Mouse (Mus musculus) urinary bladder, postnatal 25 days (tissue): ENCODE measurements around the gene Uqcr11.

Experiments used
- DNase-seq: peaks from one replicate; pipeline ENCODE4 v3.0.0; 2022; ENCODE audit warnings: low spot score

The Uqcr11 gene

DNA sequence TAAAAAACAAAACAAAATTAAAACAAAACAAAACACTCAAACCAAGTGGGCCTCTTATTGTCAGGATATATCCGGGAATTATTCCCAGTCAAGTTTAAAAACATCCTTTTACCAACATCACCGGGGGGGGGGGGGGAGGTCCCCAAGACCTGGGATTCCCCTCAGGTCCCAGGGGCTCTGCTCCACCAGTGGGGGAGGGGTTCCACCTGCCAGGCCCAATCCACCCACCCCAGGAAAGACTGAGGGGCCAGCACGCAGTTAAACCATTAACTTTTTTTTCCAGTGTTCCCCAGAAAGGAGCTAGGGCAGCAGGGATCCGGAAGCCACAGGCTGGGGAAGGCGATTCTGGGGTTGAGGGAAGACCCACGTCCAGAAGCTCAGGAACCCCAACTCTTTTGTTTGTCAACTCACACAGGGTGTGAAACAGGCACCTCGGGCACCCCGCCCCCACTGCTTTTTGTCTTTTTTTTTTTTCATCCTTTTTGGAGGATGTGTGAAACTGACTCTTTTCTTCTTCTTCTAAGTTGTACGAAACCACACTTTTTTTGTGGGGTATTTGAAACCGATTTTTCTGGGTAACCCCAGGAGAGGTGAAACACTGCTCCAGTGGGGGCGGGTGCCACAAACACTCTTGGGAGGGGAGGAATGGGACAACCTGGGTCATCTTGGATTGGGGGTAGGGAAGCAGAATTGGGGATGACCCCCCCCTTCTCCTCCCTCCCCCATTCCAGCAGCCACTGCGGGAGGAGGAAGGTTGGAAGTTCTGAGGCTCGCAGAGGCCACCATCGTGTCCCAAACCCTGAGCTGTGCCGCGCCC lies 25.1 kb upstream of the Uqcr11 start:
- DNase-seq, result no peak

DNA sequence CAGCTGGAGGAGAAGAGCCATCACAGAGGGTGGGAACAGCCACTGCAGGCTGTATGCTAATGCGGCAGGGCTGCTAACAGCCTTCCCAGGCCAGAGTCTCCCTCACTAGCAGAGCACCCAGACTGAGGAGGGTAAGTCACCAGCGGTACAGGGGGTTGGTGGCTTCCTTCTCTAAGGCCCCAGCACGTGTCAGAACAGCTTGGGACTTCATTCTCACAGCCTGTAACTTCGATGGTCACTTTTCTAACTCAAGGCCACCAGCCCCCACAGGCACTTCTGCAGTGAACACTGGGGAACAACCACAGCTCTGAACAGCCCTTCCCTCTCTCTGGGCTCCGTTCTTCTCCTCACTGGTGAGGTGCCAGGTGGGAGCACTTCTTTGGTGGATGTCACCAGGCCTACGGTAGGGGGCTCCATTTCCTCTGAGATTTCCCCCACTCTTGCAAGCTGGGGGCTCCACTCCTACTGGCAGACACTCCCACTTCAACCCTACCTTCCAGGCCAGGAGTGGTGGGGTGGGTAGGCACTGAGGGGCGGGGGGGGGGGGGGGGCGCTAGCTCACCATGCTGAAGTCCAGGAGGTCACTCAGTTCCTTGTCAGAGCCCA lies 23.8 kb upstream of the Uqcr11 start:
- DNase-seq, result no peak

DNA sequence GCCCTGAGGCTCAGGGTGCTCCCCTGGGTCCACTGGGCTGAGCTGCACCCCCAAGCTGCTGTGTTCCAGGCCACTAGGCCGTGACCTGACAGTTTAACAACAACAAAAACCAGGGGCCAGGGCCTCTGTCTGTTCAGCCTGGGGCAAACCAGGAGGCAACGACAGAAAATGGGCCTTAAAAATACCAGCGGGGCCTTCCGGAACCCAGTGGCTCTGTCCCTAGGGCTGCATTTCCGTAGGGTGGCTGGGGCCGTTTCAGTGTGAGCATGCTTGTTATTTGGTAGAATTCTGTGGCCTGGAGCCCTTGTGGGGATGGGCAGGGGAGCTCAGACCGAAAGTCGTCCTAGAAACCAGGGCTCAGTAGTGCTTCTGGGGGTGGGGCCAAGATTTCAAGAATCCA lies 23.2 kb upstream of the Uqcr11 start:
- no peak for DNase-seq

DNA sequence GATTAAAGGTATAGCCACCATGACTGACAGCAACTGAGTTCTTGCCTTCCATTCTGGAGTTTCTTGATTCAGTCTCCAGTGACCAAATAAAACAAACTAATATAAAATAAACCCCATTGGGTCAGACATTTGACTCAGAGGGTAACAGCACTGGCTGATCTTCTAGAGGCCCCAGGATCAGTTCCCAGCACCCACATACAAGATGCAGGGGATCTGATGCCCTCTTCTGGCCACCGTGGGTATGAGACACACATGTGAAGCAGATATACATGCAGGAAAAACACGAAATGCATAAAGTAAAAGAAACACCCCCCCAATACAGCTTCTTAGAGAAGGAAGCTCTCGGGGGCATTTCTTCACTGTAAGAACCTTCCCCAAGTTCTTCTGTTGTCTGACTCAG lies 18.4 kb upstream of the Uqcr11 start:
- DNase-seq, result no peak

DNA sequence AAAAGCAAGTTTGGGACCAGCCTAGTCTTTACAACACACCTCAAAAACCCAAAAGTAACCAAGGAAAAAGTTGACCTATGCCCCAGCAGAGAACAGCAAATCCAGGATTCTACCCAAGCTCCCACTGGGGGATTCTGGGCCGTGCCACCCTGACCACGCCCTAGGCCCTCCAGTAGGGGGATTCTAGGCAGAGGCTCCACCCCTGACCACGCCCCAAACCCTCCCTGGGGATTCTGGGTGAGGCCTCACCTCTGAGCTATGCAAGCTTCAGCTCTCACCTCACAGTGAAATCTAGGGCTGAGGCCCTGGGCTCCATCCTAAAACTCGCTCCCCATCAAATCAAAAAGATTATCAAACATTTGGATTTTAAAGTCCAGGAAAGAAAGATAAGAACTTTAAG lies 16.9 kb upstream of the Uqcr11 start:
- DNase-seq, result no peak

DNA sequence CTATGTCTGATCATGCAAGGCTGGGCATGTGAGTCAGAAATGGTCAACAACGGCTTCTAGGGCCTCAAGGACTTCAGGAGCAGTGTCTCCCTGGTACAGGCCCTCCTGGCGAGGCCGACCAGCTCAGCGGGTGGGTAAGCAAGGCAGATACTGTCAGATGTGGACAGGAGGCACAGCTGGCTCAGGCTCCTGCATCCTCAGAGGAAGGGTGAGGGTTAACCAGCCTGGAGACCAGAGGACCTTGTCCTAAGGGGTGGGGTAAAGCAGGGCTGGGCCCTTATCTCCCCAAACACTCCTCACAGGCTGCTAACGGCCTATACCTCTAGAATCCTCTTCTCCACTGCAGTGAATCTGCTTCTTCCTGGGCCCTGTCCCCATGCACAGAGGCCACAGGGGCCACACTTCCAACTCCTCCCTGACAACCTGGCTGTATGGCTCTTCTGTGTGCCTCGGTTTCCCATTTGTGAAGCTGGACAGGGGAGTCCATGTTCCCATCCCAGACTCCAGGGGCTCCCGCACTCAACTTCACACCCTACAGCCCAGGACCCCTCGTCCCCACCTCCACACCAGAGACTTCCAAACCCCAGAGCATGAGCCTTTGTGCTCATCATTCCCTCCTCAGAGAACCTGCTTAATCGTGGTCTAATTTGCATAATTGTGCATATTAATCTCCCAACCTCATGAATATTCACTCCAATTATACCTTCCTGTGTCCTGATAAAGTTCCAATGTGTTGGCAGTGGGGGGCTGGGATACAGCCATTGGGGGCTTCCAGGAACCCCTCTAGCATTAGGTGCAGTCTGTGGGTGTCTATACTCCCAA lies 15.2 kb upstream of the Uqcr11 start:
- DNase-seq, result no peak

DNA sequence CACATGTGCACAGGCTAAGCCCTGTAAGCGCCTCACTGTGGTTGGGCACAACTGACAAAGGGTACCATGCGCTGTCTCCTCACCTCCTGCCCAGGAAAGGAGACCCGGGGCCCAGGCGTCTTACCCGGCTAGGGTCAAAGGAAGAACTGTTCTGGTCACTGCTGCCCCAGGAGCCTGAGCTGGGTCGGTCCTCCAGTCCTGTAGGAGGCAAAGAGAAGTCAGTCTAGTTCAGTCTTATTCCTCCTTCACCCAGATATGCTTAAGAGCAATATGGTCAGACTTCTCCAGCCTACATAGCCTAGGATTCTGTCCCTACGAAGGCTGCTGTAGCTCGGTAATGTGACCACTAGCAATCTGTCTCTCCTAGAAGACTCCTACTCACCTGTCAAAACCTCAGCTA lies 14.6 kb upstream of the Uqcr11 start:
- no peak for DNase-seq

DNA sequence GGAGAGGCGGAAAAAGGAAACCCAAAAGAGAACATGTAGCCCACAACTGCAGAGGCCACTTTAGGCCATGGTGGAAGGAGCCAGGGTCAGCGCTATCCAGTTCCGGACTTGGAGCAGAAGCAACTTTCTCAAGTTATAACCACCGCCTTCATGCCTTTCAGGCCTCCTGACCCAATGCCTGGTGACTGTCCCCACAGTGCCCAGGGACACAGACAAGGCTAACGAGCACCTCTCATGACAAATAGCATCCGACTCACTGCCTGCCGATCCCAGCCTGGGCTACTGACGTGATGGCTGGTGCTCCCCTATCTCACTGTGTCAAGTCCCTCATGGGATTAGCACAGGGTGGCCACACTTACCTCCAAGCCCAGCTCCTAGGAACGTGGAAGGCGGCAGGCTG lies 14.1 kb upstream of the Uqcr11 start:
- no peak for DNase-seq

DNA sequence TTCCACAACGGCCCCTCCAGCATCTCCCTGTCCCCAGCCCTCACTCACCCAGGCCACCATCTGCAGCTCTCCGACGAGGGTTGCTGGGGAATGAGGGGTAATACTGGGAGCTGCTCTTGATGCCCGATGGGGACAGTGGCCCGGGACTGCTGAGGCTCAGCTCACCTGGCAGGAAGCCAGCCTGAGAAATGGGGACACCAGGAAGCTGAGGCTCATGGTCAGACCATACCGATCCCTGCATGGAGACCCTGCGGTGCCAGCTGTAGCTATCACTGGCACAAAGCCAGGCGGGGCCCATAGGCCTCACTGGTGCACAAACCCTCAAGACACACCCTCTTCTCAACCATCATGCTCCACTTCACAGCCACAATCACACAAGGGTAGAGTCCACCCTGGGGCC lies 12.8 kb upstream of the Uqcr11 start:
- DNase-seq, result no peak

DNA sequence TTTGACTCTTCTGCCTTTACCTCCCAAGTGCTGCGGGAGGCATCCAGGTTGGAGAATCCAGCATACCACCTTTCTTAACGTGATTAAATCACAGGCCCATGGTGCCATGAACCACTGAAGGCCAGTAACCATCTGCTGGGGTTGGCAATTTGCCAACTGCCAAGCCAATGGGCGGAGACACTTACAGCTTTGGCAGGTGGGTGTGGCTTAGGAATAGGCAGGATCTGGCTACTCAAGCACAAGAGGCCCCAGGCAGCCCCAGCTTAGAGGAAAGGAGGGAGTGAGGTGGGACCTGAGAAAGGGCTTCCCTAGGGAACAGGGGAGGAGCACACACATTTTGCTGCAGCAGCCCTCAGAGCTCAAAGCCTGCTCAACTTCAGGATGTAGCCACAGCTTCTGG lies 11.7 kb upstream of the Uqcr11 start:
- DNase-seq, result no peak

DNA sequence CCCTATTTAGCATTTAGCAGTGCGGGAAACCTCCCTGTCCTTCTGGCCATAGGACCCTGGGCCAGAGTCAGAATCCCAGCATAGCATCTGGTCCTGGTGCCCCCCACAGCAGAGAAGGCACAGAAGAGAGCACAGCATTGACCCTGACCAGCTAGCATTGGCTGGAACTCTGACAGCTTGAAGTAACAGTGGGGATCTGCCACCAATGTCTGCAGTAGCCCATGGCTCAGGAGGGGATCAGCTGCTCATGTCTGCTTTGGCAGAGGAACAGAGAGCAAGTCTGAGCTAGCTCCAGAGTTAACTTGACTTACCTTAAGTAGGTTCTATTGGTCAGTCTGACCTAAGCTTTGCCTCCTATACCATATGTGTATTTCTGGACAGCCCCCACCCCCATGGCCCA lies 11.2 kb upstream of the Uqcr11 start:
- no peak for DNase-seq

DNA sequence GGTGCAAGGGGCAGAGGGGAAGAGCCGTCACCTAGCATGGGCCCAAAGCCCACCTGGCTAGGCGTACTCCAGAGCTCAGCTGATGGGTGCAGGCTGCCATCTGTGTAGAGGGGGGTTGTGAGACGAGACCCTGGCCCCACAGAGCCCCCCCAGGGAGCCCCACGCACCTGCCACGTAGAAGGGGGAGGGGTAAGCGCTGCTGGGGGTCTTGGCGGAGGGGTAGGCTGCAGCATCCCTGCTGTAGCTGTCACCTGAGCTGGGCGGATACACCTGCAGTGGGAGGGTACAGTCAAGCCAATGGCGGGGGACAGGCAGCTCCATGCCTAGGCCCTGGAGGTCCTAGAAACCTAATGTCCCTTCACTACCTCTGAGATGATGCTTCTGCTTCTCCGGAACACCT lies 10.7 kb upstream of the Uqcr11 start:
- no peak for DNase-seq

DNA sequence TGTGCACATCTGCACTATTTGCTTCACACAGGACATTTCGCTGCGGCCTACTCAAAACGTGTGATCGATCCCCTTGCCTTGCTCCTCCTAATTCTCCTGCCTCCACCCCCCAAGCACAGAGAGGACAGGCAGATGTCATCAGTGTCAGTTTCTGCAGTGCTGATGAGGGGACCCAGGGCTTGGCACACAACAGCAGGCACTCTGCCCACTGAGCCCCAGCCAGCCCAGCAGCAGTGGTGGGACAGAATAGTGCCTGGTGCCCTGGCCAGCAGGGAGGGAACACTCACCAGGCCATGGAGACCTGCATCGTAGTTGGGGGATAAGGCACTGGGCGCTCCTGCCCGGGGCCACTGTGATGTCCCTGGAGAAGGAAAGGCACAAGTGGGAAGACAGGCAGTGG lies 8.9 kb upstream of the Uqcr11 start:
- DNase-seq, result no peak

DNA sequence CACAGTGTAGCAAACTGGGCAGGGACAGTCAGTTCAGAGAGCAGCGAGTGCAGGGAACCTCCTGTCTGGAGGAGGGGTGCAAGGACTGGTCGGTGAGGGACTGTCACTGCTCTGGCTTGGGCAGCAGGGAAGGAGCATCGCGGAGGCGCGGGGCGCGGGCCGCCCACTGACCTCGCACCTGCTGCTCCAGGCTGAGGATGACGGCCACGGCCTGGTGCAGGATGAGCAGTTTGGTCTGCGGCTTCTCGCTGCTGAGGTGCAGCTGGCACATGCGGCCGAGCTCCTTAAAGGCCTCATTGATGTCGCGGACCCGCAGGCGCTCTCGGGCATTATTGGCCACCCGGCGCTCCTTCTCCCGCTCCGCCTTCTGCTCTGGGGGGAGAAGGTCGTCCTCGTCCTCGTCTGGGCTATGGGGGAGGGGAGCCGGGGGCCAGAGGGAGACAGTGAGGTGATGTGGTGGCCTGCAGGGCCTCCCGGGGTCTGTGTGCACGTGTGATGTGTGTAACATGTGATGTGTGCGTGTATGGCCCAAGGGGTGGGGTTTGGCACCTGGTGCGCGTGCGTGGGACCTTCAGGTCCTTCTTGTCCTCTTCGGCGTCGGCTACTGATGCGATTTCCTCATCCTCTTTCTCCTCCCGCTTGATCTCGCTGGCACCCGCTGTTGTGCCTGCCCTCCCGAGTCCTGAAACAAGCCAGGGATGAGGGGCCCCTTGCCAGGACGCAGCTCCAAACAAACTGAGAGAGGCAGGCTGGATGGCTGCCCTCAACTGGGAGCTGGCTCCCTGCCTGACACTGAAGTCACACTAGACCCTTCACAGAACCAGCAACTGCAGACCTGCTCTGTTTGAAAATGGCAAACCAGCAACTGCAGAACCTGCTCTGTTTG lies 6.3 kb upstream of the Uqcr11 start:
- no peak for DNase-seq

DNA sequence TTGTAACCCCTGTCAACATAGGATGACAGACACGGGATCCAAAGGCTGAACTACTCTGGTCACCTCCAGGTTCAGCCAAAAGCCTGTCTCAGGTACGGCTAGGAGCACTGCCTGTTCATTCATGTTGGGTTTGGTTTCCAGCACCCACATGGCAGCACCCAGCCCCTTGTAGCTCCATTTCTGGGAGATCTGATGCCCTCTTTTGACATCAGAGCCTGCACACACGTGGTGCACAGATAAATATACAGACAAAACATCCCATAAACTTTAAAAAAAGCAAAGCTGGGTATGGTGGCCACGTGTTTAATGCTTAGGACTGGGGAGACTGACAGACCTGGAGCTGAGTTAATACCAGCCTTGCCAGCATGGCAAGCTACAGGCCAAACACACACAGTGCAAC lies 1.3 kb upstream of the Uqcr11 start:
- DNase-seq, result no peak

DNA sequence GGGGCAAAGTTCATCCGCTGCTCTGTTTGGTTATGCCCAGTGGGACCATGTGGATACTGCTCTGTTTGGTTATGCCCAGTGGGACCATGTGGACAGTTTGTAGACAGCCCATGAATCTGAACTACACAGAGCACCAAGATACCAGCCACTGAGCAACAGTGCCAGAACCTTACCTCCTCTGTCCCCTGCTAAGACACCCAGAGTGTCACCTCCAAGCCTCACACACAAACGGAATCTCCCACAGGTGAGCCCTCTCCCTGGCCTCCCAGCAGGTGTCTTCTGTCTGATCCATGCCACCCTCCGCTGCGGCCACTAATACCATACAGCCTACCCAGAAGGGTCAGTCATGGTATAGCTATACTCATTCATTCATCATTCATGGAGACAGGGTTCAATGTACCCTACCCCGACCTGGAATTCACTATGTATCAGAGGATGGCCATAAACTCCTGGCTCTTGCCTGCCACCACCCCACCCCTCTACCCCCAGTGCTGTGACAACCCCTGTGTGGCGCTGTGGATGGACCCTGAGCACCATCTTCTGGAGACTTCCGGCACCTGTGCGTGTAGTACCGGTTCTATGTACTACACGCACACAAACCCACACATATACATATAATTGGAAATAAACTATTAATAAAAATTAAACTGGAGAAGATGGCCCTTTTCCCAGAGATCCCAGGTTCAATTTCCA lies 1.0 kb downstream of the Uqcr11 start:
- DNase-seq, result no peak

DNA sequence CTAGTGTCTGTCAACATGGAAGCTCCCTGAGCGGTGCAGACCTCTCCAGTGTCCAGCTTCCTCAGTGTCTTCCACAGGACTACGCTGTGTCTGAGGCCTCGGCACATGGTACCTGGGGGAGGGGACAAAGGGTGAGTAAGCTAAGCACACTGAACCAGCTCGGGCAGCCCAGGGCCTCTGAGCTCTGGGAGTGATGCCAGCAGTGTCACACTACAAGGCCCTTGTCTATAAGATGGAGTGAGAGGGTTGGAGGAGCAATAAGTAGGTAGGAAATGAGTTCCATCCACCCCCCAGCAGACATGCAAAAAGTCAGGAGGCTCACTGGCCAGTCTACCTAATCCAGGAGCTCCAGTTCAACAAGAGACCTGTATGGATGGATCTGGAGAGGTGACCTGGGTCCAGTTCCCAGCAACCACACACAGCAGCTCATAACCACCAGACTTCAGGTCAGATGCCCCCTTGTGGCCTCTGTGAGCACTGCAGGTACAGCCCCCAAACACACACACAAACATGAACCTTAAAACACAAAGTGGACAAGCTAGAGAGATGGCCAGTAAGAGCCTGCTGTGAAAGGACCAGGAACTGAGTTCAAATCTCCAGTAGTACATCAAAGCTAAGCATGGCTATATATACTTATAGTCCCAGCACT lies 3.5 kb downstream of the Uqcr11 start:
- no peak for DNase-seq

DNA sequence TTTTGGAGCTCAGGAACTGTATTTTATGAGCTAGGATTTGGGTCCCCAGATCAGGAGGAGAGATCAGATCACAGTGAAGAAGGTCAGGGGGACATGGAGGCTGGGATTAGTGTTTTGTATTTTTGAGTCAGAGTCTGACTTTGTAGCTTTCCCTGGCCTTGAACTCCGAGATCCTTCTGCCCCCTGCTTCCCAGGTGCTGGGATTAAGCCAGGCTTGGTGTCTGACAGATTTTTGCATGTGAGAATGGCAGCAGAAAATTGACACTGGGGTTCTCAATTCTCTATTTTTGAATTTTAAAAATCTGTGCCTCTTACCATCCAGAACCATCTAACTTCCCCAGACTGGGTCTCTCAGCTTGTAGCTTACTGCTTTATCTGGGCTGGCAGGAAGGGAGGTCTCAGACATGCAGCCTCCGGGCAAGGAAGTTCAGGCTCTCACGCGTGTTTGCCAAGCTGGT lies 5.9 kb downstream of the Uqcr11 start:
- DNase-seq, result no peak

DNA sequence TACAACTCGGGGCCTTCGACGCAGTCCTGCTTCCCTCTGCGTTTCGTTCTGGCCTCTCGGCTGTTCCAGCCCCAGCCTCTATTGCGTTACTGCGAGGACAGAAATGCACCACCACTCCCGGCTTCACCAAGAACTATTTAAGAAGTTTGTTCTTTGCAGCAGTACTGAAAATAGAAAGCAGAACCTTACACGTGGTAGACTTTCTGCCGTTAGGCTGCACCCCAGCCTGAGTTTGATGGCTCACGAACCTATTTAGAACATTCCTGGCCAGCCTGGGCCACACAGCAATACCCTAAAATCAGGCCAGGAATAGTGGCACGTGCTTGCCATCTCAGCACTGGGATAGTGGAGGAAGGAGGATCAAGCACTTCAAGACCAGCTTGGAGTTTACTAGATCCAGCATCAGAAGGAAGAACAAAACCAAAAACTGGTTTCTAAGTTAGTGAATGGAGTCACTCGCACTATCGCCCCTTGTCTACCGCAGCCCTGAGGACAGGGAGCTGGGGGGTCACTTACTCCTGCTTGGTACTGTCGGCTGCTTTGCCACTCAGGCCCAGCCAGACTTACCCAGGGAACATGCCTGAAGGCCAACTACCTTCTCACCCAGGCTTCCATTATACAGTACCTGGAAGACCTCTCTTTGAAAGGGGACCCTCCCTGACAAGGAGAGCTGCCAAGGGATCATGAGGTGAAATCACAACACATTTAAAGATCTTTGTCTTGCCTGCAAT lies 6.5 kb downstream of the Uqcr11 start:
- DNase-seq, result no peak
